Mouse (Mus musculus) kidney, adult 2 months (tissue): Measurements from ENCODE around the gene Aif1l.
A peak's percentile ranks its signal among the peaks of the same experiment; 100 is the strongest.

Experiments used
- CTCF ChIP-seq: fragments of 200-500 bp; conservative IDR thresholded peaks from 2 replicates; pipeline ENCODE4 v1.5.1; 2011; ENCODE audit warnings: low read depth, mild to moderate bottlenecking, control low read depth, low read length, moderate library complexity, mixed read lengths; ENCODE audit not compliant: insufficient read depth, insufficient read length
- POLR2A ChIP-seq: fragments of 200-500 bp; IDR thresholded peaks from one replicate; pipeline ENCODE4 v1.6.1; 2011; ENCODE audit warnings: low read depth, low read length, control low read depth

- TF ChIP-seq POLR2A (no peak), CTCF (peak; percentile 76)
These were observed 15.2 kb downstream of the Aif1l start for GRCm38 (mm10) chr2:31965110-31965509.
